Mouse (Mus musculus): ENCODE results near the gene Pptc7.

The Pptc7 gene

DNA sequence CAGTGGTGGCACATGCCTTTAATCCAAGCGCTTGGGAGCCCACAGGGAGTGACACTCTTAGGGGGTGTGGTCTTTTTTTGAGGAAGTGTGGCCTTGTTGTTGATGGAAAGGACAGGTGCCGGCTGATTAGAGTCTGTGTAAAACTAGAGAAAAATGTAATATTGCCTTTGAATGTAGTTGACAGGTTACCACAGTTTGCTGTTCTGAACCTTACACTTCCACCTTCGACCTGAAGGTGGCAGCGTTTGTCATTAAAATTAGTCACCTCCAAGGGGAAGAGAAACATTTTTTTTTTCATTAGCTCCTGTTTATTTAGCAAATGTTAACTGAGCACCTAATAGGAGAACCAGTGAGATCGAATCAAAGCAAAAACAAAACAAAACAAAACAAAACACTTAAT lies 16.3 kb upstream of the Pptc7 start:
- DNase-seq (ENCODE audit: low read depth), result peak; percentile 82

DNA sequence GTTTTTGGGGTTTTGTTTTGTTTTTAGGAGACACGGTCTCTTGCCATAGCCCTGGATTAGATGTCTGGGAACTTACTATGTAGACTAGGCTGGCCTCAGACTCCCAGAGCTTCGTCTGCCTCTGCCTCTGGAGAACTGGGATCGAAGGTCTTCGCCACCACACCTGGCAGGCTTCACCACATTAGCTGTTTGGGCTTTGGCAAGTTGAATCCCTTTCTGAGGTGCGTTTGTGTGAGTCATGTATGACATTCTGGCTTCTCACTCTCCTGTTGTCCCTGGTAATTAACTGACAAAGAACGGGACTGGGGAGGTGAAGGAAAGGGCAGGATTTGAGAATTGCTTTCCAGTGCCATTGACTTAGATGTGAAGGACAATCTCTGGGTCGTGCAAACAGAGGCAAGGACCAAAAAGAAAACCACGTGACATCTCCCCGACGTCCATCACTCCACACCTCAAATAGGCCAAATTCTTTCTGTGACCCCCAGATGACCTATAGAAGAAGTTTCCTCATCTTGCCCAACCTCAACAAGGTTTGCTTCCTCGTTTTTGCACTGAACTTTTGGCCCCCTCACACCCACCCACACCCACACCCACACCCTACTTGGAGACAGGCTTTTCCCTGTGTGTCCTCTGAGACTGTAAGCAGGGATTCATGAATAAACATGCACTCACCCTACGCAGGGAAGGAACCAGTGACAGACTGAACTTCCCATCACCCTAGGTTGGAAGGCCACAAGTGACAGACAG lies 15.1 kb upstream of the Pptc7 start:
- DNase-seq (ENCODE audit: low read depth), result no peak

DNA sequence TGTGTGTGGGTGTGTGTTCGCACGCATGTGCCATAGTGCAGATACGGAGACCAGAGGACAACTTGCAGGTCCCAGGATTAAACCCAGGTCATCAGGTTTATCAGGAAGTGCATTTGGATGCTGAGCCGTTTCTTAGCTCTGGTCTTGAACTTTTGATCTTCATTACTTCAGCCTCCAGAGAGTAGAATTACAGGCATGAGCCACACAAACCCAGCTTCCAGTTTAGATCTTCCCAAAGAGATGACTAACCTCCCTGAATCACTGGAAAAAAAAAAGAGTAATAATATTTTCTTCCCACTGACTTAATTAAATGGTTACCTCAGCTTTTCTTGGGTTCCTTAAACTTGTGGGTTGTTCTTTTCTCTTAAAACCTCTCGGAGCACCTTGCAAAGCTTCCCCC lies 11.3 kb upstream of the Pptc7 start:
- no peak for DNase-seq (ENCODE audit: low read depth)

DNA sequence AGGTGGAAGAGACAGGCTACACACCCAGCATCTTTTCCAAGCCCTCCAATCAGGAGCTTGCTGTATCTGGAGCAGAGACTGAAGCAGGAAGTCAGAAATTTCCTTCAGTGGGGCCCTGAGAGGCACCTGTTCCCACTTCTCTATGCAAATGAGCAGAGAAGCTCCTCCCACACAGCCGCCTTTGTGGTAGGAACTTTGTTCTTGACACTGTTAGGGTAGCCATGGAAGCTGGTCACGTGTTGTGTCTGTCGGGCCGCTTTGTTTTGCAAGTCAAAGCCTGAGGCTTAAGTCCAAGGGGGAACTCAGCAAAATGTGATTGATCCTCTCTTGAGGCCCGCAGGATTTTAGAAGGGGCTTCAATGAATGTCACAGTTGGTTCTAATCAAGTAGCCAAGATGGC lies 9.4 kb upstream of the Pptc7 start:
- no peak for DNase-seq (ENCODE audit: low read depth)

DNA sequence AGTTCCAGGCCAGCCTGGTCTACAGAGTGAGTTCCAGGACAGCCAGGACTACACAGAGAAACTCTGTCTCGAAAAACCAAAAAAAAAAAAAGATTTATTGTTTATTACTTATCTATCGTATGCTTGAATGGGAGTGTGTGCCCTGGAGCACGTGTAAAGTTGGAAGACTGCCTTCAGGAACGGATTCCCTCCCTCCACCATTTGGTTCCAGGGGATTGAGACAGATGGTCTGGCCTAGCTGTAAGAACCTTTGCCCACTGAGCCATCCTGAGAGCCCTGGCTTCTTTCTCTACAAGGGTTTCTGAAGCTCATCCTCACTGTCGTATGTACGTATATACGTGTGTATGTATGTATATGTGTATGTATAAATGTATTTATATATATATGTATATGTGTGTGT lies 5.2 kb upstream of the Pptc7 start:
- no peak for DNase-seq (ENCODE audit: low read depth)

- no peak for DNase-seq (ENCODE audit: low read depth)
These were observed 4.3 kb upstream of the Pptc7 start for GRCm38 (mm10) chr5:122279799-122280421.

DNA sequence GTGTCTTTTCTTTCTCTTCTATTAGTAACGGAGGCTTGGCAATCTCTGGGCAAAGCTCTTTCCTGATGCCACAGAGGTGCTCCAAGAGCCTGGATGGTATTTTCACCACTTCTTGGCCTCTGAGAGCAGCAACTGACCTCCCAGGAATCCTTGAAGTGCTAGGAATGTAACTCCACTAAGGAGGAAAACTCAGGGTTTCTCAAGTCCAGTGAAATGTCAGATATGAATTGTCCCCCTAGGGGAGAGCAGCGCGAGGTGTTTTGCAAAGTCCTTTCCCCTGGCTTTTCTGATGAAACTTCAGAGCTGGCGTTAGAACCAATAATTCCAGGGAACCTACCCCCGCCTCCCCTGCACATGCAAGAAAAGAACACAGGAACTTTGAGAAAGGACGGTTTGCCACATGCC lies 3.7 kb upstream of the Pptc7 start:
- no peak for DNase-seq (ENCODE audit: low read depth)

- peak; percentile 50 for DNase-seq (ENCODE audit: low read depth)
These were observed 3.2 kb upstream of the Pptc7 start for GRCm38 (mm10) chr5:122280827-122281462.

GRCm38 (mm10) chr5:122283828-122284182 lies 360 bp upstream of the Pptc7 start:
- DNase-seq (ENCODE audit: low read depth), result no peak

GRCm38 (mm10) chr5:122285029-122285766 lies 1.0 kb downstream of the Pptc7 start:
- DNase-seq (ENCODE audit: low read depth), result peak; percentile 47

DNA sequence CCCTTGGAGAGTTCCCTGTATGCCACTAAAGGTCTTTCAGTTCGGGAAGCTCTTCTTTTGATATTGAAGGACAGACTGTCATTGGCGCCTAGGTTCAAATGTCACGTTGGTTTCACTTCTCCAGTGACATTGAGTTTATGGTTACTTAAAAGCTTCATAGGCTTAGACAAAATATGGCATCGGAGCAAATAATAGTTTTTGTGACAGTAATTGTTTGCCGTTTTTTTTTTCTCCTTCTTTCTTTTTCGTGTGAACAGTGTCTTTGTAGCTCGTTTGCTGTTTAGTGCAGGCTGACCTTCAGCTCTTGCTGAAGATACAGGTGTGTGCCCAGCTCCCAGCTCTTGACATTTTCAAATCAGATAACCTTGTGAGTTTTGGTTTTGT lies 1.6 kb downstream of the Pptc7 start:
- no peak for DNase-seq (ENCODE audit: low read depth)

DNA sequence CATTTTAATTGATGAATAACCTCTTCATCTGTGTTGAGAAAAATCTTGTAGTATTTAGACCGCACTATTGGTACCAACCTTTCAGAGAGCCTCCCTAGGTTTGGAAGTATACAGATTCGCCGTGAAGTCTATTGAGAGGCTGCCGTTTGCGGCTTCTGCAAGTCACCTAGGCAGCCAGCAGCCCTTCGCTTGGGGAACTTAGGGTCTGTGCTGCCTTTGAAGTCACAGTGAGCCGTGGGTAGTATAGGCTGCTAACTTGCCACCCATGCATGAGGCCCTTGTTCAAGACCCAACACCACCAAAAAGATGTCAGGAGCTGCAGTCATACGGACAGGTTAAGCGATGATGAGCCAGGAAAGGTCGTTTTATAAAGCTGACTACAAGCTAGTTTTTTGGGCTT lies 2.0 kb downstream of the Pptc7 start:
- no peak for DNase-seq (ENCODE audit: low read depth)

- DNase-seq (ENCODE audit: low read depth), result no peak
These were observed 2.9 kb downstream of the Pptc7 start for GRCm38 (mm10) chr5:122287026-122287425.

DNA sequence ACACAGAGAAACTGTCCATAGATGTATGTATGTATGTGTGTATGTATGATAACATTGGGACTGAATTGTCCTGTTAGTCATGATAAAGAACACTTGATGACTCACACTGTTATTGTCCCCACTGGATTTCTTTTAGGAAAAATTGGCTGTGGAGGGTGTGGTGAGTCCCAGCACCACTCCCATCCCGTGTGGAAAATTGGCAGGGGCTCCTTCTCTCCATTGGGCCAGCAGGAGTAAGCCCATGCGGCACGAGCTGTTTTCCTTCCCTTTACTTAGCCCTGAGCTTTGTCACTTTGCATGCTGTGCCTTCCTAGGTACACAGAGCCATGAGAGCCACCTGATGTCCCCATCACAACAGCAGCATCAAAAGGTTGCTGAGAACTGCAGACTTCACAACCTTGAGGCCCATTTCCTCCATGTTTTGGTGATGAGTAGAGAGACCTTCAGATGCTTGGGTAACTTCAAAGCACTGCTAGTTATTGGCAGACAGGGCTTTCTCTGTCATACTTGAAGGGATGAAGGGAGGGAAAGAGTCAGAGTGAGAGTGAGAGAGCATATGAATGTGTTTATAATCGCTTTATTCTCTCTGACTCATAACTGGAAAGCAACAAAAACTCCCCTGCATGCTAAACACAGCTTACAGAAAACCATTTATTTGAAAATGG lies 4.1 kb downstream of the Pptc7 start:
- no peak for DNase-seq (ENCODE audit: low read depth)

DNA sequence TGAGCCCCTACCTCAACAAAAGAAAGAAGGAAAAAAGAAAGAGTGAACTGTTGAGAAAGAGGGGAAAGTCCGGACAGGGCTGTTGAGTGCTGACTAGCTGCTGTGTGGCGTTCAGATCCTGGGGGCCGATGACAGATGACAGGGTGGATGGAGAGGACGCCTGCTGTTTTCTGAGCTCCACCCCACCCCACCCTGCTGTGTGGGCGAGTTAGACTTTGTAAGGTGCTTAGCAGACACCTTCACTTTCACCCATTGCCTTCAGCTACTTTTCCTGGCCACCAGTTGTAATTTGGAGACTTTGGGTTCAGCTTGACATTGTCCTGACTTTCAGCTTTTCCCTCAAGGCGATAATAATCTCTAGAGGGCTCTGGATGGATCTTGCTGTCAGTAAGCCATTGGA lies 7.0 kb downstream of the Pptc7 start:
- no peak for DNase-seq (ENCODE audit: low read depth)

DNA sequence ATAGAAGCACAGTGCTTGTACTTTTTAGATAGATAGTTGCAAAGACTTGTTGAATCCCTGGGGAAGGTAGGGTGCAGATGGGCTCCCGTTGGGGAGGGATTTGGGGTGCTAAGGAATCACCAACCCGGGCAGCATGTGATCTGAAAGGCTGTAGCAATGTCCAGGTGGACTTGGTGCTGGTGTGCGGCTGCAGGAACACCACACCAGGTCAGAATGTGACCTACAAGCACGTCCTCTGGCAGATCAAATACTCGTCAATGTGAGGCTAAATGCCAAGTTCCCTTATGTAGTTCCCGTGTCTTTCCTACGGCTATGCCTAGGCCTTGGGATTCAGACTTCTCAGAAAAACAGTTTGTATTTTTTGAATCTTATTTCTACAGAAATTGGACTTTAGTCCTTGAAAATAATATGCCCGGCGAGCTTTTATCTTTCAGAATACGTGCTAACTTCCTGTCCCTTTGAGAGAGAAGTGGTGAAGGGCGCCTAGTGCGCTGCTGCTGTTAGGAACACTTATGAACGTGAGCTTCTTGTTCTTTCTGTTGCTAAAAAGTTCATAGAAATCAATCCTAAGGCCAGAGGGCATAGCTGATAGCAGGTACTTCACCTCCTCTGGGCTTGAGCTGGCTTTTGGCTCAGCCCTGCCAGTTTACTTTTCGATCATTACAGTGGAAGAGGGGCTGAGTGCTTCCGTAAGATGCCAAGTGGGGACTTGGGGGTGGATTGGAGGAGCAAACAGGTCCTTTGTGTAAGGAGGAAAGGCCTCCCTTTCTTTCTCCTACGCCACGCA lies 7.6 kb downstream of the Pptc7 start:
- DNase-seq (ENCODE audit: low read depth), result no peak

- DNase-seq (ENCODE audit: low read depth), result no peak
These were observed 9.0 kb downstream of the Pptc7 start for GRCm38 (mm10) chr5:122293131-122293530.

- no peak for DNase-seq (ENCODE audit: low read depth)
These were observed 10.1 kb downstream of the Pptc7 start for GRCm38 (mm10) chr5:122294219-122294735.

DNA sequence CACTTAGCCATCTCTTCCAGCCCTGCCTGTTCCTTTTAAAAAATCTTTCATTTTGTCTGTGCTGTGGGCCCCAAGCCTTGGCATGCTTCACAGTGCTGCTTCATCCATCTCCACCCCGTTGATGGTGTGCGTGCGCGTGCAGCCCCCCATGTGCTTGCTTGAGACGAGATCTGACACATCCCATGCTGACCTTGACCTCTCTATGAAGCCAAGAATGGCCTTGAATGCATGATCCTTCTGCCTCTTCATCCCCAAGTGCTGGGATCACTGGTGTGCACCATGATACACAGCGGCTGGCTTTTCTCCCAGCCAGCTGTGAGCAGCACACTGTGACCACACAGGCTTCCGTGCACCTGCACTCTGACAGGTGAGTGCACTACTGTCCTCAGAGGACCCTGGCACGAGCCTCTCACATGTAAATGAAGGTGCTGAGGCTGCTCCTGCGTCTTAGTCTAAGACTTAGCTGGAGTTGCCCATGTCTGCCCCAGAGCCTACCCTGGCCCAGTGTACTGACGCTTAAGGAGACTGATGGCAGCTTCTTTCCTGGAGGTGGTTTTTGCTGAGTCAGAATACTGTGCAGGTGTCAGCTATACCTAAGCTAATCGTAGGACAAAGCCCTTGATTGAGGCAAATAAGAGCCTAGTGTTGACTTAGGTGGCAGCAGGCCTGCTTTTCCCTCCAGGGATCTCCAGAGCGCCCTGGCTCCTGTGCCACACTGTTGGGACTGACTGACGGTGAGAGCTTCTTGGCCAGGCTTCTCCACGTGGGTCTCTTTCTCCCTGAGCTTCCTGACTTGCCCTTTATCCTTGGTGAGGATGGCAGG lies 11.2 kb downstream of the Pptc7 start:
- no peak for DNase-seq (ENCODE audit: low read depth)

DNA sequence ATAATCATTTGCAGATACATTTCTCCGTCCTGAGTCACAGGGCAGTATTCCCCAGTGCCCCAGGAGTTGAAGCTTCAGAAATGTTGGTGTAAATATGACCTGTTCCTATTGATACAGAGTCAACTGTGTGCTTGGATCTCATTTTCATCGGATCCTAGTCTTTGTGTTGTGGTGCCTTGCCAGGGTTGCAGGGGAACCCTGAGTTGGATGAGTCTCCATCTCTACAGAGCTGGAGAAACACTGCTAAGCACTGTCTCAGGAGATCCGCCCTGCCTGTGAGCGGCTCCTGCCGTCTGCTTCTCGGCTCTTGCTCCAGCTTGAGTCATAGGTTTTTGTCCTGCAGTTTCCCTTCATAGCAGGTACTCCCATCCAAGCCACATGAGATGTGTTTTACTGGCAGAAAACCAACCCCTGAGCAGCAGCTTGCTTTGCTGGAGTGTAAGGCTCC lies 15.9 kb downstream of the Pptc7 start:
- DNase-seq (ENCODE audit: low read depth), result no peak
